Mouse (Mus musculus) heart, embryonic 16.5 days (tissue): ENCODE measurements around the gene Pcf11. TPM values are rescaled to one million over a fixed set of nuclear protein-coding genes. Genes with fewer than 3 reads are reported as not detected.

Experiments used
- ATAC-seq: fragments of 200-750 bp; cut with Nextera tagmentation; replicated peaks from 2 replicates; pipeline ENCODE4 v1.8.0; 2017; ENCODE audit warnings: moderate number of reproducible peaks; ENCODE audit not compliant: insufficient read depth, low FRiP score; ENCODE audit errors: extremely low read depth
- H3K27ac ChIP-seq: fragments of 300-500 bp; sonication (generic); 2 replicates; pipeline ENCODE4 v1.5.1; 2014; ENCODE audit warnings: mild to moderate bottlenecking, low read length, control low read depth, moderate library complexity
- H3K27me3 ChIP-seq: fragments of 300-500 bp; sonication (generic); 2 replicates; pipeline ENCODE4 v1.6.1; 2014; ENCODE audit warnings: low read length, mixed read lengths; ENCODE audit not compliant: control insufficient read depth, insufficient read depth
- H3K36me3 ChIP-seq: fragments of 300-500 bp; sonication (generic); 2 replicates; pipeline ENCODE4 v1.6.1; 2014; ENCODE audit not compliant: control insufficient read depth, insufficient read depth
- H3K4me1 ChIP-seq: fragments of 300-500 bp; sonication (generic); 2 replicates; pipeline ENCODE4 v1.6.1; 2014; ENCODE audit warnings: low read length, mixed read lengths; ENCODE audit not compliant: control insufficient read depth, insufficient read depth
- H3K4me2 ChIP-seq: fragments of 300-500 bp; sonication (generic); 2 replicates; pipeline ENCODE4 v1.6.1; 2014; ENCODE audit warnings: low read depth, mild to moderate bottlenecking, control low read depth, low read length
- H3K4me3 ChIP-seq: fragments of 300-500 bp; sonication (generic); 2 replicates; pipeline ENCODE4 v1.5.1; 2014; ENCODE audit warnings: mild to moderate bottlenecking, control low read depth, low read length
- H3K9ac ChIP-seq: fragments of 300-500 bp; sonication (generic); 2 replicates; pipeline ENCODE4 v1.6.1; 2014; ENCODE audit warnings: low read length, control low read depth
- H3K9me3 ChIP-seq: fragments of 300-500 bp; sonication (generic); replicated peaks from 2 replicates; pipeline ENCODE4 v1.6.1; 2016; ENCODE audit warnings: low read length; ENCODE audit not compliant: control insufficient read depth
- WGBS: fragments of 180-500 bp; shearing (Covaris S2); extraction: QIAGEN DNeasy Blood & Tissue Kit; methylation state at CpG from one replicate; pipeline ENCODE4 v1.1.7; 2014; 5-methylcytosine and 5-hydroxymethylcytosine counted together
- polyA plus RNA-seq: library from polyadenylated mRNA; unstranded; fragments of >200 nt; fragmentation: Nextera tagmentation; extraction: Ambion mirVana; gene quantifications from 2 replicates; pipeline ENCODE4 v1.2.1, GENCODE M21; 2015

Pcf11 gene
- polyA plus RNA-seq, 1 experiment from 2014 or later = 14.1 TPM

DNA sequence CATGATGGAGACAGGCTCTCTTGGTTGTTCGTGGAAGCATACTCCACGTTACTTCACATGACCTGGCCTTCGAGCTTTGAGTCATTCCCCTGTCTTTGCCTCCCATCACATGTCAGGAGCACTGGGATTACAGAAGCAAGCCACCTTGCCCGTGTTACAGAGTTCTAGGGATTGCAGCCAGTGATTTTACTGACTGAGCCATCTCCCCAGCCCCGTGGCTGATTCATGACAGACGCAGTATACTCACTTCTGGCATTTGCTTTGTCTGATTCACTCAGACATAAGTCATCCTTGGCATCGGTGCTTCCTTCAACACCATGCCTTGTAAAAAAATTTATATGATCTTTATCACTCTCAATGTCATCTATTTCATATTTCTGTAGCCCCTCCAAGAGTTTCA lies 64.8 kb downstream of the Pcf11 start:
- 85% methylated on average over 7 of the region's 7 CpGs for WGBS
- Histone ChIP-seq H3K9me3 (no peaks in the 10 kb centered on the region), H3K27ac (no peak overlapping the region), H3K9ac (no peak overlapping the region), H3K36me3 (peaks cover 4% of the 10 kb centered on the region; the same call in 1 of the 2 replicates), H3K27me3 (no peaks in the 10 kb centered on the region), H3K4me3 (no peak overlapping the region), H3K4me2 (no peak overlapping the region), H3K4me1 (no peaks in the 10 kb centered on the region)
- no peak for ATAC-seq

Other genes with a start within 250 kb of the Pcf11 start
- 45.8 and 53.2 TPM in 2 replicates for gene Ccdc90b, start 108.8 kb downstream of the Pcf11 start, polyA plus RNA-seq
- gene Ankrd42, start 32.8 kb downstream of the Pcf11 start, polyA plus RNA-seq = 3.1 and 3.2 TPM in 2 replicates
- 7.6 and 8.8 TPM in 2 replicates for gene Rab30, start 71.7 kb upstream of the Pcf11 start, polyA plus RNA-seq
- gene Ddias, start 204.3 kb upstream of the Pcf11 start, polyA plus RNA-seq = 8.4 and 9.0 TPM in 2 replicates
- 19.2 and 20.9 TPM in 2 replicates for gene Prcp, start 204.5 kb upstream of the Pcf11 start, polyA plus RNA-seq